Mouse (Mus musculus): Measurements from ENCODE around the gene Sart1.
A peak's percentile ranks its signal among the peaks of the same experiment; 100 is the strongest.

GRCm38 (mm10) chr19:5366175-5367052, 22.1 kb downstream of the Sart1 start, which contains the start of gene Eif1ad:
- TF ChIP-seq EP300 (IDR thresholded peaks at IDR 0.05; ENCODE audit: low read depth) (peak; percentile 87), CTCF (IDR thresholded peaks at IDR 0.05; ENCODE audit: low read depth) (peak; percentile 40)
